Mouse (Mus musculus): Measurements from ENCODE around the gene Cdk6. TPM values are rescaled to one million over a fixed set of nuclear protein-coding genes. Genes with fewer than 3 reads are reported as not detected.
"Not testable (repeated sequence)": the region's sequence is repeated elsewhere in the genome, so short reads cannot be mapped to it uniquely, and the experiment has no call there.

The Cdk6 gene
- total RNA-seq, 2 experiments from 2014 or later = 2.8 to 3.5 TPM

GRCm38 (mm10) chr5:3380692-3381233 lies 39.5 kb downstream of the Cdk6 start:
- no peak for DNase-seq

DNA sequence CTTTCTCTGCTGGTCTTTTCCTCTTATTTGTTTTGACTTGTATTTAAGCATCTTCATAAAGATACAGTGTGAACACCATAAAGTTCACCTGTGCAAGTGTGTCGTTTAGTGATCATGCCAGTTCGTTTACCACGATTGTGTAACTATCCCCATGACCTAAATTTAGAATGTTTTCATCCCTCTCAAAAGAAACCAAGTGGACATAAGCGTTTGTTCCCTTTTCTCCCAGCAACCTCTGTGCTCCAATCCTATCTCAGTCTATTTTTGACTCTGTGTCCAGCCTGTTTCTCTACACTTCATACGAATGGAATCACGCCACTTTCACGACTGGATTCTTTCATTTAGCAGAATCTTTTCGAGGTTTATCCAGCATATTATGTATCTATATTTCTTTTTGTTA lies 40.5 kb downstream of the Cdk6 start:
- DNase-seq = no peak

GRCm38 (mm10) chr5:3382343-3383040 lies 41.2 kb downstream of the Cdk6 start:
- no peak for DNase-seq

GRCm38 (mm10) chr5:3383547-3383946 lies 42.3 kb downstream of the Cdk6 start:
- DNase-seq = no peak

GRCm38 (mm10) chr5:3385078-3385477 lies 43.8 kb downstream of the Cdk6 start:
- no peak for DNase-seq

- DNase-seq = no peak
Observed at GRCm38 (mm10) chr5:3386021-3386730, 44.9 kb downstream of the Cdk6 start.

DNA sequence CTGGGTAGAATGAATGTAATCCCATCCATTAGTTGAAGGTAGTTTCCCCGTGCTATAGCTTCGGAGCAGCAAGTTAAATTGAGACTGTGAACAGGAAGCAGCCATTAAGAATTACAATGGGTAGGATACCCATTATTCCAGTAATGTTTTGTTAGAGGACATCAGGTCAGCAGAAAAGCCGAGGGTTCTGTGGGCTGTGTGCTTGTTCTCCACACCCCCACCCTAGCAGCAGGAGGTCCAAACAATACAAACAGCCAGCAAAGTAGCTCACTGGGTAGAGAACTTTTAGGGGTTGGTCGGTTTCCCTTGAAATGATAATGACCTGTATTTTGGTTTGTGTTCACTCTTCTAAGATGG lies 45.4 kb downstream of the Cdk6 start:
- no peak for DNase-seq

GRCm38 (mm10) chr5:3387138-3387537 lies 45.9 kb downstream of the Cdk6 start:
- DNase-seq = peak; percentile 17

GRCm38 (mm10) chr5:3392856-3393255 lies 51.6 kb downstream of the Cdk6 start:
- no peak for DNase-seq

DNA sequence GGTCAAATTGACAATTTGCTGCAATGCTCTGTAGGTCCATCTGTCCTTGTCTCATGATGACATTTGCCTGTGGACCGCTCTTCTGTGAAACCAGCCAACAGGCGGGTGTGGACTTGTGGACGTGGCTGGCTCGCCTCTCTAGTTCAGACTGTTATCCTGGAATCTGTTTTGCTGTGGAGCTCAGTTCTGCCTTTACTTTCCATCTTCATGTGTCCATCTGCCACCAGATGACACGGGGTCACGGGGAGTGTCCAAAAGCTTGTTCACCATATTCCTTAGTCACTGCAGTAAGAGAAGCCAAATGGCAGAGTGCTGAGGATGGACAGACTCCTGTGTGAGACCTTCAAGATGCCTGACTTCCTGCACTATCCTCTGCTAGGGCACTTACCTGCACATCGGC lies 52.9 kb downstream of the Cdk6 start:
- DNase-seq = no peak

DNA sequence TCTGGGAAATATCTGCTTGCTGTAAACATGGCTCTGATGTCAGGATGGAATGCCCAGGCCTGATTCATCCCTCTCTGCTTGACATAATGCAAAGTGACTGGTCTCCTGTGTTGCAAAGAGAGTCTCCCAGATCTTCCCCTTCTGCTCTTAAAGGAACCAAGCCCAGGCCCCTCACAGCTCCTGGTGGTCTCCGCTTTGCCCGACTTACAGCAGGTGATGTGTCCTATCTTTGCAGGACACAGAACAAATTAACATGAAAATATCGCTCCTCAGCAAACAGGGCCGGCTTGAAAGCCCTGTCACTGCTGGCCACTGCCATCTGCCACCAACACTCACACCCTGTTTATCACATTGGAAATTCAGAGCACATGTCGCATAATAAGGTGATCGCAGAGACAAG lies 53.7 kb downstream of the Cdk6 start:
- no peak for DNase-seq

DNA sequence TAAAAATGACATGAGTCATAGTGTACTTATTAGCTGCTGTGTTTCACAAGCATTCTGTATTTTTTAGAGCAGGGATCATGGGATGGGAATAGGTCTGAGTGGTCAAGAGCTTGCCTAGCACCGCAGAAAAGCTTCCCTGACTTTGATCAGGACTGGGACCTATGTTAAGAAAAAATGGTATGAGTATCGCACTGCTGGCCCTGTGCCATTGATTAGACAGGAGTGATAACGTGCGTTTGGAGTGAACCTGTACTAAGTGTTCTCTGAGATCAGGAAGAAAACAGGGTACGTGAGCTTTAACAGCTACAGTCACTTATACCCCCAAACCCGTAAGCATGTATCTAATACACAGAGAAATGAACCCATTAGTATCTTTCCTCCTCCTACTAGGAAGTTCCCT lies 54.9 kb downstream of the Cdk6 start:
- no peak for DNase-seq

DNA sequence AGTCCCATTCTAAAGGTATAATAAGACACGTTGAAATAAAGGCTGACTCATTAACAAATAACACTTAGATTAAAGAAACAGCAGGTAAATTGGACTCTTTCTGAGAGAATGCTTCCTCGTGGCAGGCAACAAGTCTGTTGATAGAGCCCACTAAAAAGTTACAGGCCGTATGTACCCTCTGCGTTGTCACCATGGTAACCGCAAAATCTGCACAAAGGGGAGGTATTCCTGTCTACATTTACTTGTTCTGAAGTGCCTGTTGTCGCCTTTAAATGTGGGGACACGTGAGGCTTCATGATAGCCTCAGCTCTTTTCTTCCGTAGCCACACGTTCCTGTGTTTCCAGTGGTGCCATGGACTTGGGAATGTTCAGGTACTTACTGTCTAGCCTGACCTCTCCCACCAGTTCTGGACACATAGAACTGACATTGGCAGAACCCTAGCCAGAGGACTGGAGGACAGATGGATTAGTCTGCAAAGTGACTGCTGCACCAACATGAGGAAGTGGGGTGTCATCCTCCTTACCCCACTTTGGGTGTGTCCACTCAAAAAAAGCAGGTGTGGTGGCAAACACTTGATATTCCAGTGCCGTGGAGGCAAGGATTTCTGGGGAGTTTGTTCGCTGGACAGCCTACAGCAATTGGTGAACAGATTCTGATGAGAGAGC lies 55.8 kb downstream of the Cdk6 start:
- DNase-seq = no peak

- DNase-seq = no peak
Observed at GRCm38 (mm10) chr5:3399784-3400494, 58.7 kb downstream of the Cdk6 start.

DNA sequence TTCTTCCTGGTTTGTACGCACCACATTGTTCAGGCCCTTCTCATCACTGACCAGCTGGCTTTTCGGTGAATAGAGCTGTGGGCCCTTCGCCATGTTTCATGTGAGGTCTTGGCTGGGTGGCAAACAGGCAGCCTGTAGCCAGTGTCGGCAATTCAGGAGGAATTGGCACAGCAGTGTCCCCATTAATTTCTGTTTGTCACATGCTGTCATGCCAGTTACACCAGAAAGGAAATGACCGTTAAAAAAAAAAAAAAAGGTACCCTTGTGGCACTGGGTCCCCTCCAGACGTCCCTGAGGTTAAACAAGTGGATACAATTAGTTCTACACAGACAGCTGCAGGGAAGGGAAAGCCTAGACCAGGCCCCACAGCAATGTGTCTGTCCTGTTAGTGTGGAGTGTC lies 63.8 kb downstream of the Cdk6 start:
- no peak for DNase-seq

GRCm38 (mm10) chr5:3405503-3405902 lies 64.2 kb downstream of the Cdk6 start:
- DNase-seq = no peak

DNA sequence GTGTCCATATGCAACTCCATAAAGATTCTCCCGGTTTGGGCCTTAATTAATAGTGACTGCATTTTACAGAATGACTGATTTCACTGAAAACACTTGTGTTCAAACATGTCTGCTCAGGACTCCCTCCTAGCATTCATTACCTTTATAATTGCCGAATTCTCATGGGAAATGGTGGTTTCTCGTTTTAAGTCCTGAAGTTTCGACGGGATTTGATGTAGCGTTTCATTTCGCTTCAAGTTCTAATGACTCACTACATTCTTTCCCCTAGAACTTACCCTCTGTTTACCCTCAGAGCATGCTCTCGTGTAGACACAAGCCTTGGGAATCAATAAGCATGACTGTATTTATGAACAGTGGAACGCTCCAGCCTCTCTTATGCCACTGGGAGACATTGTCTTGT lies 66.6 kb downstream of the Cdk6 start:
- DNase-seq = no peak

GRCm38 (mm10) chr5:3418183-3418582 lies 76.9 kb downstream of the Cdk6 start:
- not testable (repeated sequence) for DNase-seq

DNA sequence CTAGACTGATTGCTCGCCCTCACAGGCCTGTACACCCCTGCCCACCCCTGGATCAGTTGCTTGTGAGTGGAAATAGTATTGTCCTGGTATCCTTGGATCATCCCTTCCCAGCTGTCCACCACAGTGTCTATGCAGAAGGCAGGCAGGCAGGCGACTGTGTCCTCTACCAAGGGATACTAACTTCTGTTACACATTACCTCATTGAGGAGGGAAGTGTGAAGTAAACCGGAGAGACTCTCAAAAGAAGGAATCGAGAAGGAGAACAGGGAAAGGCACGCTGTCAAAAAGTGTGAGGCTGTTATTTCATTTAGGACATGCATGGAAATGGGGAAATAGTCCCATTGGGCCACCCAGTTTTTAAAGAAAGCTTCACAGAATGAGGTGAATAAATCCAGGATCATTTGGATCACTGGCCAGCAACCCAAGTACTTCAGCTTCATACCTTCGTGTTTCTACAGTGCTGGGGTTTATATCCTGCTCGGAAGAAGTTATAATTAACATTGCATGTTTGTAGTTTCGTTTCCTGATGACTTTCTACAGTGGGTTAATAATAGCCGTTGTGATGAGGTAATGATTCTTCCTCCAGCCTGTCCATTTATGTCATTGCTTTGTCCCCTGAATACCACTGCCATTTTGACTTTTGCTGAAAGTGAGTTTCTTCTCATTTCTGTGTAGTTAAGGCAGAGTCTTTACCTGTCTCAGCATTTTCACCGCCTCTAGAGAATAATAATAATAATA lies 79.0 kb downstream of the Cdk6 start:
- no peak for DNase-seq

DNA sequence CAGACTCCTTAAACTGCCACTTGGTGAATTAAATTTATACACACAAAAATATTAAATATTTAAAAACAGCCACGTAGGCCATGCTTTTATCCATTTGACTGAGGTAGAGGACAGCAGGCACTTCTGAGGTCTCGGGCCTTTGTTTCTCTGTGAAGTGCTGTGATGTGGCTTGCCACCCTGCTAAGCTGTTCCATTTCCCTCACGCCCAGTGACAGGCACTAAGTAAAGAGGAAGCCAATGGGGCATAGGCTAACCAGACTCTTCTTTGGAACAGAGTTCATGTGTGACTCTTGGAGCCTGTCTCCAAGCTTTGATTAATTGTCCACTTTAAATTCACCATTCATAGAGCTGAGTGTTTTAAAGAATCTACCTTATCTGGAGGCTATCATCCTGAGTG lies 79.5 kb downstream of the Cdk6 start:
- DNase-seq = no peak

DNA sequence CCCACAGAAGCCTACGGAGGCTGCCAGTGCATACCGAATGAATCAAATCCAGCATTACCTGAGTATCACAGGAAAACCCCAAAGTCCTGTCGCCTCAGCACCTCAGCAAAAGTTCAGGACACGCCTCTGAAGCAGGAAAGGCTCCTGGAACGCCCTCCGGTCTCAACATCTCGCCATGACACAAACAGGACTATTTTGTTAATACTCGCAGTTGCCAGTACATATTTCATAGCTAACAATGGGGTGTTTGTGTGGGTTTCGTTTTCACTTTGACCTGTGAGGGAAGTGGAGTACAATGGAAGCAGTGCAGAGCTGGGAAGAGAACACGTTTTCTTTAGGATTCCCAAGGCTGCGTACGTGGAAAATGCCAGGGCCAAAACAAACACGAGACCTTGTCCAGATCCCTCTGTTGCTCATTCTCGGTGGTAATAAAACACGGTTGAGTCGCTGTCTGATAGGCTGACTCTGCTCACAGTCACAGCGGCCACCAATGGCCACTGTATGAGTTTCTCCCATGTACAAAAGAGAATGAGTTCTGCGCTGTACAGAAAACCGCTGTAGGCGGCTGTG lies 91.9 kb downstream of the Cdk6 start:
- DNase-seq = peak; percentile 8

DNA sequence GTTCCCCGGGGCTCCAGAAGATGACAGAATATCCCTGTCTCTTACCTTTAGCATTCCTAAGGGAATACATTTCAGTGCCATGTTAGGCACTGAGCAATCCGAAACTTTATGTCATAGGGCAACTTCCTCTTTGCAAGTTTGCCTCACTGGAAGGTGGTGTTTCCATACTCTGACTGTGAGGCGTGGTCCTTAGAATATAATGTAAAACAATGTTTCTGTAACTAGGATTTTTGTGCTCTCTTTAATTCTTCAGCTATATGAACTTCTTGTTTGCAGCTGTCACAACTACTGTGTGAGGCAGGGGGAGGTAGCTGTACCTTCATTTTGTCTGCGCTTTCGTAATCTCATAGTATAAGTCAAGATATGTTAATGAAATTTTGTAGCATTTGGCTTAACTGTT lies 92.8 kb downstream of the Cdk6 start:
- not testable (repeated sequence) for DNase-seq
